ENCODE assay signal across 16 mouse cellular contexts in genomic region chr13:45684891-45685311, GRCm38 (mm10).
A peak's percentile ranks its signal among the peaks of the same experiment; 100 is the strongest.
DNase-seq lines count a peak whose midpoint lies in the region; ATAC-seq and TF ChIP-seq lines count a peak whose summit lies in the region.
"Had no signal": no experiment of that assay in that cellular context is flagged by ENCODE, and none has a peak within 500 bp of the region (broad histone marks: within the 10 kb centered on the region; RNA-seq: fewer than 3 reads in every experiment).

No protein-coding gene starts in this region.

- H3K9ac ChIP-seq in heart, embryonic 14.5 days (ENCODE audit: low read length): peak overlapping the region; percentile 31; the same call in 1 of the 2 replicates
- no peak overlapping the region for H3K9ac ChIP-seq in lung, embryonic 16.5 days (ENCODE audit: low read length)
- H3K9ac ChIP-seq: embryonic facial prominence, embryonic 15.5 days; forebrain, embryonic 13.5 days; liver, embryonic 14.5 days; midbrain, embryonic 15.5 days had no signal

- TF ChIP-seq POLR2A in lung, adult 2 months (IDR thresholded peaks at IDR 0.05; ENCODE audit: borderline replicate concordance, extremely low read depth, low read depth, low read length): no peak

- 28% methylated on average over 4 of the region's 4 CpGs for WGBS in heart, embryonic 14.5 days
- 37% methylated on average over 4 of the region's 4 CpGs for WGBS in lung, embryonic 16.5 days
- 62% methylated on average over 4 of the region's 4 CpGs for WGBS in lung, adult 2 months

- DNase-seq in heart, adult 11 months: no peak
- no peak for DNase-seq in lung, adult 2 months
- DNase-seq in brain, adult 2 months (ENCODE audit: low read depth, low spot score): peak; percentile 38
- no peak for DNase-seq in cerebellum, postnatal 4 days (ENCODE audit: low spot score in 2 of 2)
- no peak for DNase-seq in retina, postnatal 1 day
- DNase-seq: cerebellum, adult 8-10 months; kidney, adult 18-20 months; right cerebral cortex, postnatal 14 days had no signal

- ATAC-seq in heart, embryonic 14.5 days (ENCODE audit: insufficient number of reproducible peaks, insufficient read depth, low FRiP score, low read depth): no peak
- ATAC-seq in lung, embryonic 16.5 days (ENCODE audit: low read depth): peak; percentile 53
- ATAC-seq: forebrain, embryonic 13.5 days; hindbrain, embryonic 16.5 days; midbrain, embryonic 15.5 days had no signal

- no peak for TF ChIP-seq CTCF in lung, adult 2 months (IDR thresholded peaks at IDR 0.05; ENCODE audit: insufficient read depth, low read length)

- H3K36me3 ChIP-seq in heart, embryonic 14.5 days (ENCODE audit: control insufficient read depth, insufficient read depth, low read length): no peaks in the 10 kb centered on the region; the same call in 1 of the 2 replicates
- H3K36me3 ChIP-seq in lung, embryonic 16.5 days (ENCODE audit: control insufficient read depth, insufficient read depth, low read length): no peaks in the 10 kb centered on the region
- H3K36me3 ChIP-seq: embryonic facial prominence, embryonic 15.5 days; midbrain, embryonic 15.5 days had no signal

- H3K4me1 ChIP-seq in heart, embryonic 14.5 days (ENCODE audit: control insufficient read depth in 2 of 2, insufficient read depth in 2 of 2, low read length in 2 of 2): peaks cover 15 to 39% of the 10 kb centered on the region in 2 experiments
- peaks cover 23% of the 10 kb centered on the region for H3K4me1 ChIP-seq in lung, embryonic 16.5 days (replicated peaks; ENCODE audit: control insufficient read depth, insufficient read depth, low read length)
- peaks cover 16% of the 10 kb centered on the region for H3K4me1 ChIP-seq in lung, adult 2 months (ENCODE audit: control insufficient read depth, insufficient read depth, low read length)
- H3K4me1 ChIP-seq: embryonic facial prominence, embryonic 15.5 days; midbrain, embryonic 15.5 days had no signal

- H3K9me3 ChIP-seq in heart, embryonic 14.5 days (ENCODE audit: control insufficient read depth, low read length): no peaks in the 10 kb centered on the region
- no peaks in the 10 kb centered on the region for H3K9me3 ChIP-seq in lung, embryonic 16.5 days (ENCODE audit: control insufficient read depth, low read length)
- H3K9me3 ChIP-seq: embryonic facial prominence, embryonic 15.5 days; forebrain, embryonic 13.5 days; midbrain, embryonic 15.5 days had no signal

- peak overlapping the region; percentile 65 to 80 for H3K27ac ChIP-seq in heart, embryonic 14.5 days (replicated peaks in 1 of 2; ENCODE audit: control insufficient read depth in 1 of 2, insufficient read depth in 1 of 2, low read depth in 2 of 2, low read length in 2 of 2)
- H3K27ac ChIP-seq in lung, embryonic 16.5 days (ENCODE audit: low read length): peak overlapping the region; percentile 71
- H3K27ac ChIP-seq: embryonic facial prominence, embryonic 15.5 days; forebrain, embryonic 13.5 days; layer of hippocampus, adult 2 months; liver, embryonic 14.5 days; midbrain, embryonic 15.5 days had no signal

- H3K4me2 ChIP-seq in heart, embryonic 14.5 days (ENCODE audit: low read length): no peak overlapping the region
- no peak overlapping the region for H3K4me2 ChIP-seq in lung, embryonic 16.5 days (ENCODE audit: low read depth, low read length)
- H3K4me2 ChIP-seq: embryonic facial prominence, embryonic 15.5 days; forebrain, embryonic 13.5 days; midbrain, embryonic 15.5 days had no signal

- H3K4me3 ChIP-seq in heart, embryonic 14.5 days (ENCODE audit: control insufficient read depth in 1 of 2, insufficient read depth in 1 of 2, low read depth in 1 of 2, low read length in 2 of 2): no peak overlapping the region
- no peak overlapping the region for H3K4me3 ChIP-seq in lung, embryonic 16.5 days (ENCODE audit: low read length)
- H3K4me3 ChIP-seq in lung, adult 2 months (replicated peaks; ENCODE audit: extremely low read depth, low read depth, low read length): no peak overlapping the region
- H3K4me3 ChIP-seq: embryonic facial prominence, embryonic 15.5 days; forebrain, embryonic 13.5 days; layer of hippocampus, adult 2 months; midbrain, embryonic 15.5 days had no signal

- H3K27me3 ChIP-seq in heart, embryonic 14.5 days (ENCODE audit: control insufficient read depth, insufficient read depth, low read length): no peaks in the 10 kb centered on the region
- no peaks in the 10 kb centered on the region for H3K27me3 ChIP-seq in lung, embryonic 16.5 days (ENCODE audit: control insufficient read depth, insufficient read depth, low read depth, low read length)
- H3K27me3 ChIP-seq: embryonic facial prominence, embryonic 15.5 days; forebrain, embryonic 13.5 days; midbrain, embryonic 15.5 days had no signal
